Mouse (Mus musculus) neural tube, embryonic 12.5 days (tissue): Measurements from ENCODE around the gene Mllt3. TPM values are rescaled to one million over a fixed set of nuclear protein-coding genes. Genes with fewer than 3 reads are reported as not detected.

Source experiments
- ATAC-seq: fragments of 200-750 bp; cut with Nextera tagmentation; 2 replicates; pipeline ENCODE4 v1.8.0; 2017; ENCODE audit warnings: low read depth, mild to moderate bottlenecking, moderate TSS enrichment, moderate library complexity; ENCODE audit not compliant: low FRiP score
- H3K27ac ChIP-seq: fragments of 300-500 bp; sonication (generic); 2 replicates; pipeline ENCODE4 v1.5.1; 2016
- H3K27me3 ChIP-seq: fragments of 300-500 bp; sonication (generic); replicated peaks from 2 replicates; pipeline ENCODE4 v1.6.1; 2016; ENCODE audit warnings: mild to moderate bottlenecking
- H3K36me3 ChIP-seq: fragments of 300-500 bp; sonication (generic); 2 replicates; pipeline ENCODE4 v1.6.1; 2016; ENCODE audit warnings: mild to moderate bottlenecking
- H3K4me1 ChIP-seq: fragments of 300-500 bp; sonication (generic); 2 replicates; pipeline ENCODE4 v1.6.1; 2016
- H3K4me2 ChIP-seq: fragments of 300-500 bp; sonication (generic); replicated peaks from 2 replicates; pipeline ENCODE4 v1.6.1; 2016; ENCODE audit warnings: mild to moderate bottlenecking
- H3K4me3 ChIP-seq: fragments of 300-500 bp; sonication (generic); 2 replicates; pipeline ENCODE4 v1.5.1; 2016
- H3K9ac ChIP-seq: fragments of 300-500 bp; sonication (generic); 2 replicates; pipeline ENCODE4 v1.6.1; 2016; ENCODE audit warnings: mild to moderate bottlenecking
- H3K9me3 ChIP-seq: fragments of 300-500 bp; sonication (generic); 2 replicates; pipeline ENCODE4 v1.6.1; 2016; ENCODE audit warnings: mild to moderate bottlenecking
- WGBS: fragments of 180-500 bp; shearing (Covaris S2); methylation state at CpG from one replicate; pipeline ENCODE4 v1.1.7; 2016; 5-methylcytosine and 5-hydroxymethylcytosine counted together
- polyA plus RNA-seq: library from polyadenylated mRNA; unstranded; fragments of >200 nt; fragmentation: Nextera tagmentation; extraction: Ambion mirVana; gene quantifications from 2 replicates; pipeline ENCODE4 v1.2.1, GENCODE M21; 2016

Mllt3 gene
- polyA plus RNA-seq, 1 experiment from 2014 or later, result 76.3 TPM

- H3K4me1 ChIP-seq, result no peaks in the 10 kb centered on the region
- WGBS, result 95% methylated on average over 2 of the region's 2 CpGs
- H3K9me3 ChIP-seq, result no peaks in the 10 kb centered on the region
Measured at GRCm38 (mm10) chr4:87775721-87776120, 257.4 kb downstream of the Mllt3 start.

GRCm38 (mm10) chr4:87774515-87774914, 258.6 kb downstream of the Mllt3 start:
- no peak for ATAC-seq
- H3K4me2 ChIP-seq, result no peak overlapping the region
- H3K9me3 ChIP-seq, result no peaks in the 10 kb centered on the region
- no peaks in the 10 kb centered on the region for H3K4me1 ChIP-seq
- H3K27me3 ChIP-seq, result no peaks in the 10 kb centered on the region
- peaks cover 14% of the 10 kb centered on the region; the same call in 1 of the 2 replicates for H3K36me3 ChIP-seq
- 92% methylated on average over 4 of the region's 4 CpGs for WGBS
- H3K4me3 ChIP-seq, result no peak overlapping the region
- no peak overlapping the region for H3K9ac ChIP-seq
- no peak overlapping the region for H3K27ac ChIP-seq

More at GRCm38 (mm10) chr4:87775721-87776120, 257.4 kb downstream of the Mllt3 start:
- Histone ChIP-seq H3K4me3 (no peak overlapping the region), H3K27me3 (no peaks in the 10 kb centered on the region), H3K27ac (no peak overlapping the region), H3K9ac (no peak overlapping the region), H3K36me3 (peaks cover 14% of the 10 kb centered on the region; the same call in 1 of the 2 replicates), H3K4me2 (no peak overlapping the region)
- ATAC-seq, result no peak

- Histone ChIP-seq H3K27me3 (no peaks in the 10 kb centered on the region), H3K9me3 (no peaks in the 10 kb centered on the region), H3K36me3 (peaks cover under 1% of the 10 kb centered on the region; the same call in 1 of the 2 replicates), H3K27ac (no peak overlapping the region), H3K4me2 (no peak overlapping the region), H3K4me1 (peaks cover 9% of the 10 kb centered on the region), H3K4me3 (no peak overlapping the region), H3K9ac (no peak overlapping the region)
- ATAC-seq, result peak; percentile 92
- WGBS, result 35% methylated on average over 11 of the region's 11 CpGs
Measured at GRCm38 (mm10) chr4:87767711-87768561, 265.2 kb downstream of the Mllt3 start.

- Histone ChIP-seq H3K4me3 (no peak overlapping the region), H3K9me3 (no peaks in the 10 kb centered on the region), H3K9ac (no peak overlapping the region), H3K36me3 (no peaks in the 10 kb centered on the region), H3K27ac (no peak overlapping the region), H3K4me1 (peaks cover 9% of the 10 kb centered on the region), H3K27me3 (no peaks in the 10 kb centered on the region), H3K4me2 (no peak overlapping the region)
- ATAC-seq, result no peak
- WGBS, result 64% methylated on average over 3 of the region's 3 CpGs
Measured at GRCm38 (mm10) chr4:87765729-87766128, 267.4 kb downstream of the Mllt3 start.

- Histone ChIP-seq H3K4me3 (no peak overlapping the region), H3K9me3 (no peaks in the 10 kb centered on the region), H3K27me3 (no peaks in the 10 kb centered on the region), H3K27ac (no peak overlapping the region), H3K4me1 (no peaks in the 10 kb centered on the region), H3K36me3 (no peaks in the 10 kb centered on the region), H3K9ac (no peak overlapping the region), H3K4me2 (no peak overlapping the region)
- 89% methylated on average over 2 of the region's 2 CpGs for WGBS
- ATAC-seq, result no peak
Measured at GRCm38 (mm10) chr4:87761075-87761474, 272.1 kb downstream of the Mllt3 start.

- Histone ChIP-seq H3K4me3 (no peak overlapping the region), H3K4me2 (no peak overlapping the region), H3K4me1 (no peaks in the 10 kb centered on the region), H3K27ac (no peak overlapping the region), H3K9me3 (no peaks in the 10 kb centered on the region), H3K27me3 (no peaks in the 10 kb centered on the region), H3K36me3 (no peaks in the 10 kb centered on the region), H3K9ac (no peak overlapping the region)
- 99% methylated on average over 1 of the region's 1 CpGs for WGBS
- no peak for ATAC-seq
Measured at GRCm38 (mm10) chr4:87760297-87760696, 272.9 kb downstream of the Mllt3 start.

GRCm38 (mm10) chr4:87759625-87760024, 273.5 kb downstream of the Mllt3 start:
- Histone ChIP-seq H3K4me3 (no peak overlapping the region), H3K4me1 (no peaks in the 10 kb centered on the region), H3K9me3 (no peaks in the 10 kb centered on the region), H3K27me3 (no peaks in the 10 kb centered on the region), H3K36me3 (no peaks in the 10 kb centered on the region), H3K4me2 (no peak overlapping the region), H3K9ac (no peak overlapping the region), H3K27ac (no peak overlapping the region)
- 90% methylated on average over 2 of the region's 2 CpGs for WGBS
- ATAC-seq, result no peak

- Histone ChIP-seq H3K4me3 (no peak overlapping the region), H3K9ac (no peak overlapping the region), H3K27me3 (no peaks in the 10 kb centered on the region), H3K4me1 (no peaks in the 10 kb centered on the region), H3K27ac (no peak overlapping the region), H3K36me3 (no peaks in the 10 kb centered on the region), H3K4me2 (no peak overlapping the region), H3K9me3 (no peaks in the 10 kb centered on the region)
- WGBS, result 91% methylated on average over 6 of the region's 6 CpGs
- ATAC-seq, result no peak
Measured at GRCm38 (mm10) chr4:87759110-87759509, 274.1 kb downstream of the Mllt3 start.

GRCm38 (mm10) chr4:87751515-87751864, 281.7 kb downstream of the Mllt3 start:
- Histone ChIP-seq H3K9me3 (no peaks in the 10 kb centered on the region), H3K27ac (no peak overlapping the region), H3K4me2 (no peak overlapping the region), H3K4me3 (no peak overlapping the region), H3K36me3 (no peaks in the 10 kb centered on the region), H3K4me1 (peaks cover 3% of the 10 kb centered on the region; the same call in 1 of the 2 replicates), H3K27me3 (no peaks in the 10 kb centered on the region), H3K9ac (no peak overlapping the region)
- no peak for ATAC-seq
- 91% methylated on average over 2 of the region's 2 CpGs for WGBS

GRCm38 (mm10) chr4:87750856-87751514, 282.2 kb downstream of the Mllt3 start:
- Histone ChIP-seq H3K36me3 (no peaks in the 10 kb centered on the region), H3K27ac (no peak overlapping the region), H3K9ac (no peak overlapping the region), H3K4me1 (peaks cover 3% of the 10 kb centered on the region; the same call in 1 of the 2 replicates), H3K9me3 (no peaks in the 10 kb centered on the region), H3K4me3 (no peak overlapping the region), H3K4me2 (no peak overlapping the region), H3K27me3 (no peaks in the 10 kb centered on the region)
- 97% methylated on average over 5 of the region's 5 CpGs for WGBS
- no peak for ATAC-seq

GRCm38 (mm10) chr4:87749532-87750234, 283.5 kb downstream of the Mllt3 start:
- Histone ChIP-seq H3K9me3 (no peaks in the 10 kb centered on the region), H3K36me3 (no peaks in the 10 kb centered on the region), H3K27ac (no peak overlapping the region), H3K27me3 (no peaks in the 10 kb centered on the region), H3K4me3 (no peak overlapping the region), H3K4me2 (no peak overlapping the region), H3K4me1 (peaks cover 3% of the 10 kb centered on the region; the same call in 1 of the 2 replicates), H3K9ac (no peak overlapping the region)
- ATAC-seq, result no peak
- 26% methylated on average over 4 of the region's 4 CpGs for WGBS

- 76% methylated on average over 3 of the region's 3 CpGs for WGBS
- no peak overlapping the region for H3K4me3 ChIP-seq
- no peaks in the 10 kb centered on the region for H3K36me3 ChIP-seq
- no peak overlapping the region for H3K4me2 ChIP-seq
- peaks cover 3% of the 10 kb centered on the region; the same call in 1 of the 2 replicates for H3K4me1 ChIP-seq
- no peaks in the 10 kb centered on the region for H3K27me3 ChIP-seq
- no peaks in the 10 kb centered on the region for H3K9me3 ChIP-seq
- no peak for ATAC-seq
- no peak overlapping the region for H3K27ac ChIP-seq
- no peak overlapping the region for H3K9ac ChIP-seq
Measured at GRCm38 (mm10) chr4:87745016-87745645, 288.0 kb downstream of the Mllt3 start.
